8 mouse cellular contexts compared by ENCODE assay signal in the genomic region with DNA sequence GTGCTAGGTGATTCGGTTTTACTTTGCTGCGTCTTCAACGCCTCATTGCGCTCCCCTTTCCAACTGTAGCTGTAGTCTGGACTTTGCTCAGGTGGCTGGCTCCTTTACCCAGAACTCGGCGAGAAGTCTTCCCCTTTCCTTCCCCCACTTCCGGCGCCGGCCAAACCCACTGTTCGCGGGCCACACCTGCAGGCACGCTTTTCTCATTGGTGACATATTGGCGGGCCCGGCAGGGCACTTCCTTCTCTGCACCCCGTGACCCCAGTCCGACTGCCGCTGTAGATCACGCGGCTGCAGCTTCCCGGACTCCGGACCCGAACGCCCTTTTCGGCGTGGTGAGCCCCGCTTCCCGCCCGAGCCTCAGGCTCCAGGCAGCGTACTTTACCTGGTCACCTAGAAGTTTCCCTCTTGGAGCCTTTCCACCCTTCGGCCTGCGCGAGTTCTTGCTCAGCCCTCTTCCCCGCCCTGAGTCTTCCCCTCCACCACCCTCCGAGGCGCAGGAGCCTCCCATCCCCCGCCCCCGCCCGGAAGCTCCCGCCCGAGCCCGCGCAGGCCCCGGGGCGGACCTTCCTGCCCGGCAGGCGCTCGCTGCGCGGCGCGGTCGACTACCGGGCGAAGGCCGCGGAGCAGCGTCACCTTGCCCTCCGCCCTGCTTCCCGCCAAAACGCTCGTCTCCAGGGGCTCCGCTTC. TPM values are rescaled to one million over a fixed set of nuclear protein-coding genes. Genes with fewer than 3 reads are reported as not detected.
DNase-seq lines count a peak whose midpoint lies in the region; ATAC-seq and TF ChIP-seq lines count a peak whose summit lies in the region.

No protein-coding gene starts in this region.

- H3K9ac ChIP-seq in forebrain, postnatal 0 days, result peak overlapping the region; percentile 55

- H3K36me3 ChIP-seq in forebrain, postnatal 0 days (ENCODE audit: insufficient read depth), result no peaks in the 10 kb centered on the region

- DNase-seq in Muller cell, postnatal 12 days (ENCODE audit: inconsistent ontology term), result peak; percentile 93
- peak; percentile 83 to 86 for DNase-seq in cerebellum, adult 2 months
- DNase-seq in forebrain, postnatal 0 days, result peak; percentile 52
- peak; percentile 81 to 92 for DNase-seq in heart, postnatal 36 days
- DNase-seq in layer of hippocampus, adult 2 months (ENCODE audit: low spot score in 2 of 2), result peak in 1 of 2 experiments; percentile 40
- DNase-seq in lung, postnatal 25 days (ENCODE audit: low spot score), result peak; percentile 90
- peak; percentile 82 for DNase-seq in ovary, postnatal 36 days (ENCODE audit: low spot score)
- DNase-seq in thymus, postnatal 14 days, result peak; percentile 93

- H3K27ac ChIP-seq in cerebellum, adult 2 months (ENCODE audit: insufficient read depth, low read length), result peak overlapping the region; percentile 84
- H3K27ac ChIP-seq in forebrain, postnatal 0 days (ENCODE audit: low read depth, low read length), result peak overlapping the region; percentile 11
- H3K27ac ChIP-seq in layer of hippocampus, adult 2 months, result peak overlapping the region; percentile 90

- intact Hi-C loops in heart, postnatal 36 days (cut with DNase I), result loop anchor here (1.0 to 10.0 kb wide), 3 partner anchors 9 to 498 kb away; partner anchors contain the start of gene Bms1

- H3K4me1 ChIP-seq in cerebellum, adult 2 months (ENCODE audit: control insufficient read depth, insufficient read depth, low read length), result no peaks in the 10 kb centered on the region; the same call in 1 of the 2 replicates
- peaks cover 8% of the 10 kb centered on the region for H3K4me1 ChIP-seq in forebrain, postnatal 0 days (ENCODE audit: insufficient read depth)

- peak overlapping the region; percentile 94 for H3K4me2 ChIP-seq in forebrain, postnatal 0 days (ENCODE audit: low read depth)

- WGBS in cerebellum, adult 2 months, result under 1% methylated on average over 62 of the region's 62 CpGs
- under 1% methylated on average over 62 of the region's 62 CpGs for WGBS in forebrain, postnatal 0 days

- no peaks in the 10 kb centered on the region for H3K9me3 ChIP-seq in forebrain, postnatal 0 days (ENCODE audit: low read length)

- peak; percentile 53; the same call in 1 of the 2 replicates for TF ChIP-seq POLR2A in cerebellum, adult 2 months (IDR thresholded peaks at IDR 0.05; ENCODE audit: borderline replicate concordance, insufficient read depth, low read length)

- no peak for TF ChIP-seq CTCF in cerebellum, adult 2 months (IDR thresholded peaks at IDR 0.05; ENCODE audit: borderline replicate concordance, insufficient read depth, low read depth, low read length)
- no peak for TF ChIP-seq CTCF in forebrain, postnatal 0 days (IDR thresholded peaks at IDR 0.05; ENCODE audit: low read depth)
- TF ChIP-seq CTCF in layer of hippocampus, adult 2 months (conservative IDR thresholded peaks at IDR 0.05), result no peak

- H3K4me3 ChIP-seq in cerebellum, adult 2 months (replicated peaks; ENCODE audit: insufficient read depth, low read depth, low read length), result peak overlapping the region; percentile 72
- H3K4me3 ChIP-seq in forebrain, postnatal 0 days (ENCODE audit: low read depth, low read length), result peak overlapping the region; percentile 43
- peak overlapping the region; percentile 80 for H3K4me3 ChIP-seq in layer of hippocampus, adult 2 months

- H3K27me3 ChIP-seq in cerebellum, adult 2 months (ENCODE audit: control insufficient read depth, insufficient read depth, low read length), result no peaks in the 10 kb centered on the region
- no peaks in the 10 kb centered on the region for H3K27me3 ChIP-seq in forebrain, postnatal 0 days (ENCODE audit: insufficient read depth, low read length)

- peak; percentile 89 for ATAC-seq in forebrain, postnatal 0 days

RNA-seq across cellular contexts. Expression of gene Hnrnpf, which starts 16.8 kb away (rescaled TPM):
- polyA plus RNA-seq in cerebellum, adult 2 months (2012; rRNA removed), result 119 and 129 TPM in 2 replicates
- total RNA-seq in forebrain, postnatal 0 days (2014; rRNA removed), result 236 TPM in 2 replicates
- 216 and 225 TPM in 2 replicates for polyA plus RNA-seq in forebrain, postnatal 0 days (2015; fragmentation: Nextera tagmentation; extraction: Ambion mirVana)
- total RNA-seq in heart, postnatal 36 days (2021), result 100 to 1,000 TPM; 190 to 198 TPM
- 100 to 1,000 TPM; 123 TPM for total RNA-seq in layer of hippocampus, adult 2 months (2021)

RNA-seq across cellular contexts. Expression of gene Fxyd4, which starts 20.6 kb away (rescaled TPM):
- not detected in 2 replicates for polyA plus RNA-seq in cerebellum, adult 2 months (2012; rRNA removed)
- not detected in 2 replicates for total RNA-seq in forebrain, postnatal 0 days (2014; rRNA removed)
- 0.33 and 0.47 TPM in 2 replicates for polyA plus RNA-seq in forebrain, postnatal 0 days (2015; fragmentation: Nextera tagmentation; extraction: Ambion mirVana)
- total RNA-seq in heart, postnatal 36 days (2021), result not detected
- total RNA-seq in layer of hippocampus, adult 2 months (2021), result not detected

RNA-seq across cellular contexts. Expression of gene Zfp239, which starts 55.0 kb away (rescaled TPM):
- 18.4 and 19.8 TPM in 2 replicates for polyA plus RNA-seq in cerebellum, adult 2 months (2012; rRNA removed)
- total RNA-seq in forebrain, postnatal 0 days (2014; rRNA removed), result 24.2 and 24.8 TPM in 2 replicates
- polyA plus RNA-seq in forebrain, postnatal 0 days (2015; fragmentation: Nextera tagmentation; extraction: Ambion mirVana), result 16.2 and 16.5 TPM in 2 replicates
- under 1 TPM; 0.19 to 0.24 TPM for total RNA-seq in heart, postnatal 36 days (2021)
- 10 to 100 TPM; 35.9 to 38.4 TPM for total RNA-seq in layer of hippocampus, adult 2 months (2021)

Comparison
In these comparisons a context has a peak if more than half of its experiments do, and no peak if none do; other contexts are left out.
1. H3K27ac ChIP-seq: peak in every context shown above with its lines; median percentile 90 in layer of hippocampus, adult 2 months; 84 in cerebellum, adult 2 months; 11 in forebrain, postnatal 0 days.
2. RNA of gene Zfp239, which starts 55.0 kb away (total RNA-seq): 35.9 to 38.4 TPM in layer of hippocampus, adult 2 months and 24.2 to 24.8 TPM in forebrain, postnatal 0 days; 0.19 to 0.24 TPM in heart, postnatal 36 days; every median in the first group is over 10 times any median in the second.
3. Peak in every context shown above with its lines, with median percentiles within 50 percentile points of each other: H3K4me3 ChIP-seq.